Mouse (Mus musculus) G1E (cell line): ENCODE results near the gene Gm49383. TPM values are rescaled to one million over a fixed set of nuclear protein-coding genes. Genes with fewer than 3 reads are reported as not detected.
A peak's percentile ranks its signal among the peaks of the same experiment; 100 is the strongest.

Experiments used
- ATAC-seq: 2 replicates; pipeline ENCODE4 v1.8.0; 2016; ENCODE audit warnings: mild to moderate bottlenecking; ENCODE audit not compliant: insufficient number of reproducible peaks, poor library complexity, low FRiP score, severe bottlenecking; ENCODE audit errors: extremely low read depth
- DNase-seq: peaks from one replicate; pipeline ENCODE4 v3.0.0; 2012; ENCODE audit warnings: low spot score
- H3K27me3 ChIP-seq: 2 replicates; pipeline ENCODE4 v1.6.1; 2012; ENCODE audit warnings: mild to moderate bottlenecking, low read length, inconsistent platforms; ENCODE audit not compliant: insufficient read depth
- H3K36me3 ChIP-seq: replicated peaks from 2 replicates; pipeline ENCODE3; 2012; ENCODE audit warnings: mild to moderate bottlenecking, inconsistent platforms
- H3K4me1 ChIP-seq: 2 replicates; pipeline ENCODE4 v1.6.1; 2012; ENCODE audit warnings: low read depth, low read length, inconsistent platforms, mixed read lengths; ENCODE audit not compliant: insufficient read depth
- H3K4me3 ChIP-seq: 2 replicates; pipeline ENCODE4 v1.5.1; 2012; ENCODE audit warnings: low read depth, mild to moderate bottlenecking, inconsistent platforms, low read length, moderate library complexity, mixed read lengths
- H3K9me3 ChIP-seq: replicated peaks from 2 replicates; pipeline ENCODE4 v1.6.1; 2012; ENCODE audit warnings: inconsistent platforms
- CTCF ChIP-seq: IDR thresholded peaks from 2 replicates; pipeline ENCODE4 v1.5.1; 2012; ENCODE audit warnings: low read depth, low read length, inconsistent platforms, mixed read lengths
- GATA1 ChIP-seq: IDR thresholded peaks from 2 replicates; pipeline ENCODE4 v1.6.1; 2012; ENCODE audit warnings: borderline replicate concordance, low read length, inconsistent platforms, mixed read lengths
- GATA2 ChIP-seq: IDR thresholded peaks from 2 replicates; pipeline ENCODE4 v1.6.1; 2012; ENCODE audit warnings: low read depth, low read length, inconsistent platforms, borderline replicate concordance
- POLR2AphosphoS5 ChIP-seq: IDR thresholded peaks from 2 replicates; pipeline ENCODE4 v1.6.1; 2012; ENCODE audit warnings: low read depth, low read length, inconsistent platforms; ENCODE audit not compliant: insufficient replicate concordance
- TAL1 ChIP-seq: conservative IDR thresholded peaks from 2 replicates; pipeline ENCODE4 v1.6.1; 2012; ENCODE audit warnings: low read depth, low read length, inconsistent platforms, mixed read lengths
- polyA plus RNA-seq: library from polyadenylated mRNA; stranded (reverse); fragments of >175 nt; gene quantifications from 2 replicates; pipeline ENCODE4 v1.2.3, GENCODE M21; 2012
- total RNA-seq, 2 experiments: library from RNA; stranded (forward) in 1 of 2; stranded (reverse) in 1 of 2; fragments of 200-1000 nt in 1 of 2; fragments of >200 nt in 1 of 2; fragmentation: Nextera tagmentation in 1 of 2; gene quantifications; 2 replicates each; pipeline ENCODE4 v1.2.3; 2014 to 2017

Gm49383 gene
- total and polyA plus RNA-seq, 3 experiments, result 33.0 to 75.5 (median 56.1) TPM

DNA sequence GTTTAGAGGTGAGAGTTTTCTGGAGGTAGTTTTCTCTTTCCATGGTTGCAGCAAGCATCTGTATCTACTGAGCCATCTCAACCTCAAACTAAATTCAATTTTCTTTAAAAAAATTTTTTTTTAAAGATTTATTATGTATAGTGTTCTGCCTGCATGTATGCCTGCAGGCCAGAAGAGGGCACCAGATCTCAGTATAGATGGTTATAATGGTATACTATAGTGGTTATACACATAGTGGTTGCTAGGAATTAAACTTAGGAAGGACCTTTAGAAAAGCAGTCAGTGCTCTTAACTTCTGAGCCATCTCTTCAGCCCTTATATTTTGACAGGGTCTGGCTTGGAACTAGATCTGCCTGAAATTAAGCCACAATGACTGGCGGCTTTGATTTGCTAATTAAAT is 6.4 kb downstream of the Gm49383 start:
- DNase-seq, result no peak
- Histone ChIP-seq H3K9me3 (no peaks in the 10 kb centered on the region), H3K36me3 (peaks cover 65% of the 10 kb centered on the region), H3K27me3 (no peaks in the 10 kb centered on the region), H3K4me1 (peaks cover 42% of the 10 kb centered on the region), H3K4me3 (no peak overlapping the region)
- ATAC-seq, result no peak
- TF ChIP-seq CTCF (no peak), GATA2 (no peak), POLR2AphosphoS5 (no peak), TAL1 (no peak), GATA1 (no peak)

DNA sequence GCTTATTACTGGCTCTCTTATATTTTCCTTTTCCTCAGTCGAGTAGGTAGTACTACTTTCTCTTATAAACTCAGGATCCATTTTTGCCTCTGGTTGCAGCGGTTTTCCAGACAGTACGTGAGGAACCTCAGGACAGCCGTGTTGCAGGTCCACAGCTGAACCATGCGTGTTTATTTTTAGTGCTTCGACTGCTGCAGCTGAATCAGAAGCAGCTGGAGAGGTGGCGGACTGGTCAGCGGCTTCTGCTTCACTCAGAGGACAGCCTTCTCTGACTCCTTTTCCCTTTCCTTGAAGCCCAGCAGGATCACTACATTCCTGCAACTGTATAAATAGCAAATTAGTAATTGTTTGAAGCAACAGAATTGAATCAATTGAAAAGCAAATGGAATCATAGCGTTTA is 6.8 kb downstream of the Gm49383 start:
- Histone ChIP-seq H3K27me3 (no peaks in the 10 kb centered on the region), H3K4me1 (peaks cover 47% of the 10 kb centered on the region), H3K36me3 (peaks cover 70% of the 10 kb centered on the region), H3K9me3 (no peaks in the 10 kb centered on the region), H3K4me3 (no peak overlapping the region)
- DNase-seq, result no peak
- TF ChIP-seq TAL1 (no peak), CTCF (no peak), POLR2AphosphoS5 (no peak), GATA1 (no peak), GATA2 (no peak)
- no peak for ATAC-seq

DNA sequence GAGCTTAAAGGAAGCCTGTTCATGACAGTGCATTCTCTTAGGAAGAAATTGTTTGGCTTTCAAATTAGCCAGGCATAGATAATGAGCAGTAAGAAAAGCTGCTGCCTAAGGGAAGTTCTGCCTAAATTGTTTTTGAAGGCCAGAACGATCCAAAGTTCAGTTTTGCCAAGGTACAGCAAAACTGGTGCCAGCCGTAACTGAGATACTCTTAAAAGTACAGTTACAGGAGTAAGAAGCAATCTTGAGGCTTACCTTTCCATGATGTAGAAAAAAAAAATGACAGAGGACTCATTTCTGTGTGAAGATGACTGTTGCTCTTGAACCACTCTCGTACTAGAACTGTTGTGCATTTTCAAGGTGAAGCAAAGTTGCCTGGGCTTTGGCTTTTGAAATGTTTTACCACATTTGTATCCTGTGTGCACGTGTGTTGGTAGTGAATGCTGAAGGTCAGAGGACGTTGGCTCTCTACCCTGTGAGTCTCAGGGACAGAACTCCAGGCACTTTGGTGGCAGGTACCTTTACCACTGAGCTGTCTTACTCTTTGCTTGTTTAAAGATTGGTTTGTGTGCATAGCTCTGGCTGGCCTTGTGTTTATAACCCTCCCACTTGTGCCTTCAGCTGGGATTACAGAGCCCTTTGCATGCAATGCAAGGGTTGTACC is 10.0 kb downstream of the Gm49383 start:
- DNase-seq (no peak), ATAC-seq (no peak)
- H3K4me1 ChIP-seq, result peaks cover 43% of the 10 kb centered on the region
- no peaks in the 10 kb centered on the region for H3K27me3 ChIP-seq
- H3K9me3 ChIP-seq, result no peaks in the 10 kb centered on the region
- TF ChIP-seq POLR2AphosphoS5 (no peak; the same call in 1 of the 2 replicates), CTCF (no peak), GATA1 (no peak), GATA2 (no peak), TAL1 (no peak)
- peaks cover 62% of the 10 kb centered on the region for H3K36me3 ChIP-seq
- H3K4me3 ChIP-seq, result peak overlapping the region; percentile 45; the same call in 1 of the 2 replicates

DNA sequence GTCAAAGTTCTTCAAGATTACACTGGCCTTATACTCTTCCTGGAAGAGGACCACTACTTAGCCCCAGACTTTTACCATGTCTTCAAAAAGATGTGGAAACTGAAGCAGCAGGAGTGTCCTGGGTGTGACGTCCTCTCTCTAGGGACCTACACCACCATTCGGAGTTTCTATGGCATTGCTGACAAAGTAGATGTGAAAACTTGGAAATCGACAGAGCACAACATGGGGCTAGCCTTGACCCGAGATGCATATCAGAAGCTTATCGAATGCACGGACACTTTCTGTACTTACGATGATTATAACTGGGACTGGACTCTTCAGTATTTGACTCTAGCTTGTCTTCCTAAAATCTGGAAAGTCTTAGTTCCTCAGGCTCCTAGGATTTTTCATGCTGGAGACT is 11.5 kb downstream of the Gm49383 start:
- no peaks in the 10 kb centered on the region for H3K9me3 ChIP-seq
- H3K36me3 ChIP-seq, result peaks cover 61% of the 10 kb centered on the region
- H3K27me3 ChIP-seq, result no peaks in the 10 kb centered on the region
- peak overlapping the region; percentile 90 for H3K4me3 ChIP-seq
- TF ChIP-seq GATA2, result no peak
- no peak for DNase-seq
- no peak for ATAC-seq
- H3K4me1 ChIP-seq, result peaks cover 50% of the 10 kb centered on the region

DNA sequence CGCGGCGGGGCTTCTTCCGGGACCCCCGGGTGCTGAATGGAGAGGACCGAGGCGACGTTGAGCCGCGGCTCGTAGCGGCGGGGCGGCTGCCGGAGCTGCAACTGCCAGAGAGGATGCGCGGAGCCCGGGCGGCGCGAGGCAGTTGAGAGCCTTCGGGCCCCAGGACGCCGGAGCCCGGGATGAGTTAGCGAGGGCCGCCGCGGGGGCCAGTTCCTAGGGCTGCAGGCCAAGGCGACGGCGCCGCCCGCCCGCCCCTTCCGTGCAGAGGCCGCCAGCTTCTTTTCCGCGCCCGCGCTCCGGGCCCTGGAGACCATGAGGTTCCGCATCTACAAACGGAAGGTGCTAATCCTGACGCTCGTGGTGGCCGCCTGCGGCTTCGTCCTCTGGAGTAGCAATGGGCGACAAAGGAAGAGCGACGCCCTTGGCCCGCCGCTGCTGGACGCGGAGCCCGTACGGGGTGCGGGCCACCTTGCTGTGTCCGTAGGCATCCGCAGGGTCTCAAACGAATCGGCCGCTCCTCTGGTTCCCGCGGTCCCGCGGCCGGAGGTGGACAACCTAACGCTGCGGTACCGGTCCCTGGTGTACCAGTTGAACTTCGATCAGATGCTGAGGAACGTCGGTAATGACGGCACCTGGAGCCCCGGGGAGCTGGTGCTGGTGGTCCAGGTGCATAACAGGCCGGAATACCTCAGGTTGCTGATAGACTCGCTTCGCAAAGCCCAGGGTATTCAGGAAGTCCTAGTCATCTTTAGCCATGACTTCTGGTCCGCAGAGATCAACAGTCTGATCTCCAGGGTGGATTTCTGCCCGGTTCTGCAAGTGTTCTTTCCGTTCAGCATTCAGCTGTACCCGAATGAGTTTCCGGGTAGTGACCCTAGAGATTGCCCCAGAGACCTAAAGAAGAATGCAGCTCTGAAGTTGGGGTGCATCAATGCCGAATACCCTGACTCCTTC is 12.3 kb downstream of the Gm49383 start:
- peaks cover 53% of the 10 kb centered on the region for H3K4me1 ChIP-seq
- TF ChIP-seq TAL1, result no peak
- TF ChIP-seq GATA2, result no peak
- TF ChIP-seq GATA1, result no peak
- no peak for TF ChIP-seq POLR2AphosphoS5
- no peak for TF ChIP-seq CTCF
- H3K36me3 ChIP-seq, result peaks cover 60% of the 10 kb centered on the region
- H3K27me3 ChIP-seq, result no peaks in the 10 kb centered on the region
- DNase-seq (peak; percentile 64), ATAC-seq (no peak; the same call in 1 of the 2 replicates)
- H3K9me3 ChIP-seq, result no peaks in the 10 kb centered on the region
- peak overlapping the region; percentile 90 for H3K4me3 ChIP-seq

DNA sequence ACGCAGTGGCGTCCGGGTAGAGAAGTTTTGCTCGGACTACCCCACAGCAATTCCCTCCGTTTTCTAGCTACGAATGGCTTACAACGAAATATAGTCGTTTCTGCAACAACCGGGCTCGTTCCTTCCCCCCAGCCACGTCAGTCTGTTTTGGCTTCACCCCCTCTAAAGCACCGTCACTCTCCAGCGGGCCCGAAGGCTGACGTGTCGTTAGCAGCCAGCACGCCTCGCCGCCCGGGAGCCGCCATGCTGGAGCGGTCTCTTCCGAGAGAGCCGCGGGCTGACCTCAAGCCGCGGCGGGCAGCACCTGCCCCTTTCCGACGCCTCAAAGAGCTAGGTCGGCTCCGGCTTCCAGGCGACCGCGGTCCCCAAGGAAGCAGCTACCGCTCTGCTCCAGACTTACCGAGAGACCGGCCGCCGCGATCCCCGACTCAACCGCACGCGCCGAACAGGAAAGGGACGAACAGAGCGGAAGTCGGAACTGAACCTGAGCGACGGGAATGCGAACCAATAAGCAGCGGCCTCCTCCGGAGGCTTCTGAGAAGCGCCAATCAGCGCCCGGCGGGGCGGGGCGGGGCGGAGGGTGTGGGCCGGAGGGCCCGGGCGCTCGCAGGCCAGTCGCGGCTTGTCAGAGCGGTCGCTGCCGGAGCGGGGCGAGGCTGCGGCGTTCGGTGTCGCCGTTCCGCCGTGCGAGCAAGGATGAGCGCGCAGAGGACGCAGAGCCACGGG is 13.2 kb downstream of the Gm49383 start, which contains the start of the genes Rpl36al and Mgat2:
Gene Rpl36al, minus strand, starts transcription at position 501 of the 726 bp plus-strand sequence.
Gene Mgat2, plus strand, starts transcription at position 575 of the 726 bp plus-strand sequence.
- Histone ChIP-seq H3K36me3 (peaks cover 63% of the 10 kb centered on the region), H3K9me3 (no peaks in the 10 kb centered on the region)

More for the DNA sequence above, 13.2 kb downstream of the Gm49383 start, which contains the start of the genes Rpl36al and Mgat2:
- Histone ChIP-seq H3K4me1 (peaks cover 54% of the 10 kb centered on the region), H3K4me3 (peak within 1 kb of the TSS; percentile 90), H3K27me3 (no peaks in the 10 kb centered on the region)
- ATAC-seq, result peak; percentile 85
- 0 out of 2 replicates have a peak, but pooled peaks have one; percentile 27 for TF ChIP-seq POLR2AphosphoS5
- no peak for TF ChIP-seq GATA2
- TF ChIP-seq TAL1, result no peak
- TF ChIP-seq CTCF, result no peak
- peak; percentile 99 for DNase-seq
